Mouse (Mus musculus): Measurements from ENCODE around the gene Nol9.

GRCm38 (mm10) chr4:152084616-152085015 is 45.5 kb downstream of the Nol9 start:
- TF ChIP-seq POLR2A (IDR thresholded peaks at IDR 0.05; ENCODE audit: low read depth, low read length) (no peak), CTCF (IDR thresholded peaks at IDR 0.05; ENCODE audit: borderline replicate concordance, insufficient read depth, low read length) (no peak)

Measured in embryonic fibroblast, embryonic 13.5 days (primary cell).